Mouse (Mus musculus) CH12.LX (cell line): ENCODE measurements around the gene Sidt2.

Experiments used
- BHLHE40 ChIP-seq: IDR thresholded peaks from 2 replicates; pipeline ENCODE4 v1.6.1; 2011; ENCODE audit warnings: mild to moderate bottlenecking, low read depth, low read length, improper control_type of control experiment
- CHD1 ChIP-seq: IDR thresholded peaks from 2 replicates; pipeline ENCODE4 v1.6.1; 2012; ENCODE audit warnings: low read depth, low read length, improper control_type of control experiment, inconsistent platforms
- CHD2 ChIP-seq: IDR thresholded peaks from 2 replicates; pipeline ENCODE4 v1.6.1; 2011; ENCODE audit warnings: low read length, improper control_type of control experiment
- CTCF ChIP-seq, 2 experiments: IDR thresholded peaks in 1 of 2; conservative IDR thresholded peaks in 1 of 2; 2 replicates each; pipeline ENCODE4 v1.5.1; 2011 to 2012; ENCODE audit warnings: low read depth in 2 of 2, low read length in 2 of 2, improper control_type of control experiment in 1 of 2, inconsistent platforms in 1 of 2, mild to moderate bottlenecking in 1 of 2, moderate library complexity in 1 of 2
- ELF1 ChIP-seq: IDR thresholded peaks from 2 replicates; pipeline ENCODE4 v1.6.1; 2014; ENCODE audit warnings: low read depth, mild to moderate bottlenecking, inconsistent platforms, low read length, improper control_type of control experiment
- EP300 ChIP-seq: IDR thresholded peaks from 2 replicates; pipeline ENCODE4 v1.6.1; 2011; ENCODE audit warnings: low read length, improper control_type of control experiment
- JUND ChIP-seq: conservative IDR thresholded peaks from 2 replicates; pipeline ENCODE4 v1.6.1; 2011; ENCODE audit warnings: low read depth, low read length, improper control_type of control experiment
- KAT2A ChIP-seq: IDR thresholded peaks from 2 replicates; pipeline ENCODE4 v1.6.1; 2012; ENCODE audit warnings: low read length, improper control_type of control experiment, inconsistent platforms; ENCODE audit not compliant: insufficient replicate concordance
- NELFE ChIP-seq: IDR thresholded peaks from 2 replicates; pipeline ENCODE4 v1.6.1; 2011; ENCODE audit warnings: low read depth, low read length, improper control_type of control experiment
- POLR2A ChIP-seq: IDR thresholded peaks from 2 replicates; pipeline ENCODE4 v1.6.1; 2011; ENCODE audit warnings: low read depth, mild to moderate bottlenecking, improper control_type of control experiment, low read length
- SMC3 ChIP-seq: IDR thresholded peaks from 2 replicates; pipeline ENCODE4 v1.6.1; 2011; ENCODE audit warnings: low read depth, low read length, improper control_type of control experiment
- TCF12 ChIP-seq: IDR thresholded peaks from 2 replicates; pipeline ENCODE4 v1.6.1; 2014; ENCODE audit warnings: low read depth, mild to moderate bottlenecking, inconsistent platforms, low read length, improper control_type of control experiment
- USF1 ChIP-seq: IDR thresholded peaks from 2 replicates; pipeline ENCODE4 v1.6.1; 2014; ENCODE audit warnings: low read depth, mild to moderate bottlenecking, inconsistent platforms, low read length, improper control_type of control experiment
- USF2 ChIP-seq: conservative IDR thresholded peaks from 2 replicates; pipeline ENCODE4 v1.6.1; 2011; ENCODE audit warnings: low read depth, low read length, improper control_type of control experiment

DNA sequence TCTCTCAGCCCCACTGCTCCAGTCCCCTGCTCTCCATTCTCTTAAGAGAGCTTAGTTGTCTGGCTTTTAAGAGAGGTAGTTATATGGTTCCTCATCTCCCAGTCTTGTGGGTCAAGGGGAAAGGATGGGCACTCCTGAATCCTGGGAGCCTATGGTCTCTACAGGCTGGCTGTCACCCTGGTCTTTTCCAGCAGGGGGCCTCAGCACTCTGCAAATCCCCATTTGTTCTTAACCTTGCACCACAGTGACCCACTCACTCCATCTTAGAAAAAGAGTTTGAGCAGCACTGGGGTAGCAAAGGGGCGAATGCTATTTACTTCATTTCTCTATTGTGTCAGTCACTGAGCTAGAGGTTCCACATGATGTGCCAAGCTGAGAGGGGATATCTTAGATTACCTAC is 43.4 kb downstream of the Sidt2 start:
- TF ChIP-seq NELFE (no peak), USF2 (no peak), BHLHE40 (no peak), CTCF (conservative IDR thresholded peaks at IDR 0.05 in 1 of 2, IDR thresholded peaks at IDR 0.05 in 1 of 2; ENCODE audit: low read depth in 2 of 2, low read length in 2 of 2) (peak; percentile 20 to 69; a peak in 3 of 4 replicates), EP300 (no peak), KAT2A (no peak), TCF12 (no peak), ELF1 (no peak), CHD2 (no peak), JUND (no peak), CHD1 (no peak), POLR2A (no peak), USF1 (no peak), SMC3 (peak; percentile 42)
